Mouse (Mus musculus): ENCODE measurements around the gene Sult5a1. TPM values are rescaled to one million over a fixed set of nuclear protein-coding genes. Genes with fewer than 3 reads are reported as not detected.

Sult5a1 gene
- polyA plus RNA-seq, 1 experiment from 2014 or later, result 8.4 TPM

DNA sequence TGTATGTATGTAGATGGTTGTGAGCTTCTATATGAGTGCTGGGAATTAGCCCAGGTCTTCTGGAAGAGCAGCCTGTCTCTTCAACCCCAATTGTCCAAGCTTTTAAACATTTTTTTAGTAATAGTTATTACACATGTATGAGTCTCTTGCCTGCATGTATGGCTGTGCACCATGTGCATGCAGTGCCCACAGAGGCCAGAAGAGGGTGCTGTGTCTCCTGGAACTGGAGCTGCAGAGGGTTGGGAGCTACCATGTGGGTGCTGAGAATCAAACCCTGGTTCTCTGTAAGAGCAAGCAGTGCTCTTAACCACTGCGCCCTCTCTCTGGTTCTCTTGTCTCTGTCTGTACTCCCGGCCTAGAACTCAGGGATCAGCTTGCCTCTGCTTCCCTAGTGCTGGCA is 25.2 kb downstream of the Sult5a1 start:
- Histone ChIP-seq H3K36me3 (replicated peaks; ENCODE audit: control insufficient read depth, insufficient read depth, low read depth, low read length) (no peaks in the 10 kb centered on the region), H3K9me3 (replicated peaks; ENCODE audit: control insufficient read depth, low read length) (no peaks in the 10 kb centered on the region), H3K4me2 (ENCODE audit: low read depth, low read length) (no peak overlapping the region), H3K4me3 (ENCODE audit: low read depth, low read length) (no peak overlapping the region), H3K4me1 (ENCODE audit: control insufficient read depth, insufficient read depth, low read length) (no peaks in the 10 kb centered on the region), H3K27ac (replicated peaks; ENCODE audit: low read depth, low read length) (no peak overlapping the region), H3K9ac (replicated peaks; ENCODE audit: low read length) (no peak overlapping the region), H3K27me3 (ENCODE audit: control insufficient read depth, insufficient read depth, low read length) (no peaks in the 10 kb centered on the region)
- ATAC-seq (replicated peaks; ENCODE audit: insufficient number of reproducible peaks, low FRiP score, low TSS enrichment, low read depth) (no peak), DNase-seq (ENCODE audit: low spot score) (no peak)
- 91% methylated on average over 2 of the region's 2 CpGs for WGBS

GRCm38 (mm10) chr8:123131041-123131440 is 27.1 kb downstream of the Sult5a1 start:
- Histone ChIP-seq H3K27me3 (ENCODE audit: control insufficient read depth, insufficient read depth, low read length) (no peaks in the 10 kb centered on the region), H3K4me2 (ENCODE audit: low read depth, low read length) (no peak overlapping the region), H3K9ac (replicated peaks; ENCODE audit: low read length) (no peak overlapping the region), H3K4me1 (ENCODE audit: control insufficient read depth, insufficient read depth, low read length) (no peaks in the 10 kb centered on the region), H3K36me3 (replicated peaks; ENCODE audit: control insufficient read depth, insufficient read depth, low read depth, low read length) (no peaks in the 10 kb centered on the region), H3K4me3 (ENCODE audit: low read depth, low read length) (no peak overlapping the region), H3K9me3 (replicated peaks; ENCODE audit: control insufficient read depth, low read length) (no peaks in the 10 kb centered on the region), H3K27ac (replicated peaks; ENCODE audit: low read depth, low read length) (no peak overlapping the region)
- ATAC-seq (replicated peaks; ENCODE audit: insufficient number of reproducible peaks, low FRiP score, low TSS enrichment, low read depth) (no peak), DNase-seq (ENCODE audit: low spot score) (no peak)
- 76% methylated on average over 9 of the region's 9 CpGs for WGBS

- ATAC-seq (replicated peaks; ENCODE audit: insufficient number of reproducible peaks, low FRiP score, low TSS enrichment, low read depth) (peak; percentile 30; the same call in 1 of the 2 replicates), DNase-seq (ENCODE audit: low spot score) (no peak)
- H3K9ac ChIP-seq (replicated peaks; ENCODE audit: low read length), result no peak overlapping the region
- no peaks in the 10 kb centered on the region for H3K36me3 ChIP-seq (replicated peaks; ENCODE audit: control insufficient read depth, insufficient read depth, low read depth, low read length)
- no peaks in the 10 kb centered on the region for H3K9me3 ChIP-seq (replicated peaks; ENCODE audit: control insufficient read depth, low read length)
- no peaks in the 10 kb centered on the region for H3K4me1 ChIP-seq (ENCODE audit: control insufficient read depth, insufficient read depth, low read length)
- H3K4me3 ChIP-seq (ENCODE audit: low read depth, low read length), result no peak overlapping the region
- no peaks in the 10 kb centered on the region for H3K27me3 ChIP-seq (ENCODE audit: control insufficient read depth, insufficient read depth, low read length)
- no peak overlapping the region for H3K27ac ChIP-seq (replicated peaks; ENCODE audit: low read depth, low read length)
- WGBS, result 4% methylated on average over 19 of the region's 19 CpGs
- H3K4me2 ChIP-seq (ENCODE audit: low read depth, low read length), result peak overlapping the region; percentile 7; the same call in 1 of the 2 replicates
Observed at GRCm38 (mm10) chr8:123126193-123126816, 31.8 kb downstream of the Sult5a1 start.

GRCm38 (mm10) chr8:123122670-123123069 is 35.4 kb downstream of the Sult5a1 start:
- 81% methylated on average over 5 of the region's 5 CpGs for WGBS
- peaks cover 2% of the 10 kb centered on the region; the same call in 1 of the 2 replicates for H3K4me1 ChIP-seq (ENCODE audit: control insufficient read depth, insufficient read depth, low read length)
- DNase-seq (ENCODE audit: low spot score), result no peak
- no peak overlapping the region for H3K4me3 ChIP-seq (ENCODE audit: low read depth, low read length)
- H3K4me2 ChIP-seq (ENCODE audit: low read depth, low read length), result no peak overlapping the region
- no peak overlapping the region for H3K27ac ChIP-seq (replicated peaks; ENCODE audit: low read depth, low read length)
- H3K27me3 ChIP-seq (ENCODE audit: control insufficient read depth, insufficient read depth, low read length), result peaks cover 17% of the 10 kb centered on the region
- ATAC-seq (replicated peaks; ENCODE audit: insufficient number of reproducible peaks, low FRiP score, low TSS enrichment, low read depth), result no peak
- no peaks in the 10 kb centered on the region for H3K9me3 ChIP-seq (replicated peaks; ENCODE audit: control insufficient read depth, low read length)
- H3K36me3 ChIP-seq (replicated peaks; ENCODE audit: control insufficient read depth, insufficient read depth, low read depth, low read length), result no peaks in the 10 kb centered on the region
- no peak overlapping the region for H3K9ac ChIP-seq (replicated peaks; ENCODE audit: low read length)

DNA sequence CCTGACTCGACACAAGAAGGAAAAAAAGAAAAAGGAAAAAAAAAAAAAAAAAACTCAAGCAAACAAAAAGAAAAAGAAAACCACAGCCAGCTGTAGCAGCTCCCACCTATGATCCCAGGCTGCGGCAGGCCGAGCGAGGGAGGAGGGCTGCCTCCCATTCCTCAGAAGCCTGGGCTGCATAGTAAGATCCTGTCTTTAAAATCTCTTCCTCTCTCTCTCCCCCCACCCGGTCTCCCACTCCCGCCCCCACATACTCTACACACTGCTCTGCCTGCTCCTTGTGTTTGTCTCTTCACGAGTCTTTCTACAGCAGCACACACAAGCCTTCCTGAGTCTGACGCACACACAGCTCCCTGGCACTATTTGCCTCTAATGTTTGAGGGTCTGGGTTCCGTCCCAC is 36.1 kb downstream of the Sult5a1 start:
- H3K4me3 ChIP-seq (ENCODE audit: low read depth, low read length), result no peak overlapping the region
- no peak for ATAC-seq (replicated peaks; ENCODE audit: insufficient number of reproducible peaks, low FRiP score, low TSS enrichment, low read depth)

DNA sequence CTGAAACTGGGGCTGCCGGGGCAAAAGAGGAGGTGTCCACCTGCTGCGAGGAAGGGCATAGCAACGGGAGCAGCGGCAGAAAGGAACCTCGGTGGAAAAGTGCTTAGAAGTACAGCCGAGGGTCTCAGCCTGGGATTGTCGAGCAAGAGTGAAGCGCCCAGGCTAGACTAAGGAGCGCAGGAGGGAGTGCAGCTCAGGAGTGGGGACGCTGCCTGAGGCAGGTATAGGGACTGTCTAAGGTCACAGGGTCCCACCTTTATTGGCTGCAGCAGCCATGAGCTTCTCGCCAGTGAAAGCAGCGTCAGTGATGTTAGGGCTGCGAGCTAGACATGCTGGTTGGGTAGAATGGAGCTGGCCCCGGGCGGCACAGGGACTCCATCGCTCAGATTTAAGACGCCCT is 40.4 kb downstream of the Sult5a1 start:
- no peak for ATAC-seq (replicated peaks; ENCODE audit: insufficient number of reproducible peaks, low FRiP score, low TSS enrichment, low read depth)
- DNase-seq (ENCODE audit: low spot score), result no peak
- Histone ChIP-seq H3K4me1 (ENCODE audit: control insufficient read depth, insufficient read depth, low read length) (peaks cover 9% of the 10 kb centered on the region), H3K9ac (replicated peaks; ENCODE audit: low read length) (peak overlapping the region; percentile 47), H3K27me3 (ENCODE audit: control insufficient read depth, insufficient read depth, low read length) (peaks cover 35% of the 10 kb centered on the region), H3K4me2 (ENCODE audit: low read depth, low read length) (peak overlapping the region; percentile 94), H3K27ac (replicated peaks; ENCODE audit: low read depth, low read length) (no peak overlapping the region), H3K36me3 (replicated peaks; ENCODE audit: control insufficient read depth, insufficient read depth, low read depth, low read length) (no peaks in the 10 kb centered on the region), H3K9me3 (replicated peaks; ENCODE audit: control insufficient read depth, low read length) (no peaks in the 10 kb centered on the region), H3K4me3 (ENCODE audit: low read depth, low read length) (peak overlapping the region; percentile 50)
- WGBS, result 3% methylated on average over 17 of the region's 17 CpGs

More for the DNA sequence above, 36.1 kb downstream of the Sult5a1 start:
- H3K4me2 ChIP-seq (ENCODE audit: low read depth, low read length), result no peak overlapping the region
- no peak overlapping the region for H3K9ac ChIP-seq (replicated peaks; ENCODE audit: low read length)
- H3K27ac ChIP-seq (replicated peaks; ENCODE audit: low read depth, low read length), result no peak overlapping the region
- DNase-seq (ENCODE audit: low spot score), result no peak
- H3K27me3 ChIP-seq (ENCODE audit: control insufficient read depth, insufficient read depth, low read length), result peaks cover 23% of the 10 kb centered on the region
- H3K9me3 ChIP-seq (replicated peaks; ENCODE audit: control insufficient read depth, low read length), result no peaks in the 10 kb centered on the region
- H3K4me1 ChIP-seq (ENCODE audit: control insufficient read depth, insufficient read depth, low read length), result peaks cover 7% of the 10 kb centered on the region
- WGBS, result 70% methylated on average over 9 of the region's 9 CpGs
- no peaks in the 10 kb centered on the region for H3K36me3 ChIP-seq (replicated peaks; ENCODE audit: control insufficient read depth, insufficient read depth, low read depth, low read length)

DNA sequence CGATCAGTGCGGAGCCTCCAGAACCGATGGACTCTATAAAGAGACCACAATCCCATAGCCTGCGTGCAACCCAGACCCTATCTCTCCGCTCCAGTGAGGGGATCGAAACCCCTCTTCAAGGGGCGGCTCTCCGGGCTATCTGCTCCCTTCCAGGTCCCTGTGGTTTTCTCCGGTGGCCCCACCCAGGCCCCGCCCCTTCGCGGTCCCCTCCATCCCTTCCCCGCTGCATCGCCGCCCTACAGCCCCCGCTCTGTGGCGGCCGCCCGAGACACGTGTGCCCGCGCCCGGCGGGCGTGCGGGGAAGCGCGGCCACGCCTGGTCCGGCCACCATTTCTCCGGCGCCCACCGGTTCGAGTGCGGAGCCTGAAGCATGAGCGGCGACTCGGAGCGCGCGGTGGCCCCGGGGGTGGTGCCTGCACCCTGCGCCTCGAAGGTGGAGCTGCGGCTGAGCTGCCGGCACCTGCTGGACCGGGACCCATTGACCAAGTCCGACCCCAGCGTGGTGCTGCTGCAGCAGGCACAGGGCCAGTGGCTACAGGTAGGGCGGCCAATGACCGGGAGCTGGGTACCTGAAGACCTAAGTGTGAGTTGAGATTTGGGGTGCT is 40.9 kb downstream of the Sult5a1 start, which contains the start of gene Cpne7:
TSS of gene Cpne7 (plus strand) at position 248 of the 605 bp plus-strand sequence.
- peak within 1 kb of the TSS; percentile 50 for H3K4me3 ChIP-seq (ENCODE audit: low read depth, low read length)
- H3K4me1 ChIP-seq (ENCODE audit: control insufficient read depth, insufficient read depth, low read length), result peaks cover 9% of the 10 kb centered on the region
- no peaks in the 10 kb centered on the region for H3K9me3 ChIP-seq (replicated peaks; ENCODE audit: control insufficient read depth, low read length)
- H3K27ac ChIP-seq (replicated peaks; ENCODE audit: low read depth, low read length), result no peak within 1 kb of the TSS
- peak within 1 kb of the TSS; percentile 47 for H3K9ac ChIP-seq (replicated peaks; ENCODE audit: low read length)
- DNase-seq (ENCODE audit: low spot score) (no peak), ATAC-seq (replicated peaks; ENCODE audit: insufficient number of reproducible peaks, low FRiP score, low TSS enrichment, low read depth) (0 out of 2 replicates have a peak, but pooled peaks have one; percentile 45)
- no peaks in the 10 kb centered on the region for H3K36me3 ChIP-seq (replicated peaks; ENCODE audit: control insufficient read depth, insufficient read depth, low read depth, low read length)
- H3K27me3 ChIP-seq (ENCODE audit: control insufficient read depth, insufficient read depth, low read length), result peaks cover 35% of the 10 kb centered on the region
- H3K4me2 ChIP-seq (ENCODE audit: low read depth, low read length), result peak within 1 kb of the TSS; percentile 94
- WGBS, result under 1% methylated on average over 51 of the region's 51 CpGs

DNA sequence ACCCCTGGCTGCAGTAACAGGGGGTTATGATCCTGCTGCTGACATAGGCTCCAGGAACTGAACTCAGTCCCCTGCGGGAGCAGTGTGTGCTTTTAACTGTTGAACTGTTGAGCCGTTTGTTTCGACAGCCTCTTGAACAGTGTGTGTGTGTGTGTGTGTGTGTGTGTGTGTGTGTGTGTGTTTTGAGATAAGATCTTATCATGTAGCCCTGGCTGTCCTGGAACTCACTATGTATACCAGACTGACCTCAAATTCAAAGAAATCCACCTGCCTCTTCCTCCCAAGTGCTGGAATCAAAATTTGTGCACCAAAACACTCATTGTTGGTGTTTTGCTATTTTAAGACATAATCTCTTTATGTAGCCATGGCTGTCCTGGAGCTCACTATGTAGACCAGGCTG is 43.5 kb downstream of the Sult5a1 start:
- Histone ChIP-seq H3K27me3 (ENCODE audit: control insufficient read depth, insufficient read depth, low read length) (peaks cover 34% of the 10 kb centered on the region), H3K36me3 (replicated peaks; ENCODE audit: control insufficient read depth, insufficient read depth, low read depth, low read length) (no peaks in the 10 kb centered on the region), H3K27ac (replicated peaks; ENCODE audit: low read depth, low read length) (no peak overlapping the region), H3K9ac (replicated peaks; ENCODE audit: low read length) (no peak overlapping the region), H3K4me1 (ENCODE audit: control insufficient read depth, insufficient read depth, low read length) (peaks cover 9% of the 10 kb centered on the region), H3K9me3 (replicated peaks; ENCODE audit: control insufficient read depth, low read length) (no peaks in the 10 kb centered on the region), H3K4me2 (ENCODE audit: low read depth, low read length) (no peak overlapping the region), H3K4me3 (ENCODE audit: low read depth, low read length) (no peak overlapping the region)
- 68% methylated on average over 3 of the region's 3 CpGs for WGBS
- ATAC-seq (replicated peaks; ENCODE audit: insufficient number of reproducible peaks, low FRiP score, low TSS enrichment, low read depth) (no peak), DNase-seq (ENCODE audit: low spot score) (no peak)
